Mouse (Mus musculus): ENCODE data around the gene Serpina3j. TPM values are rescaled to one million over a fixed set of nuclear protein-coding genes. Genes with fewer than 3 reads are reported as not detected.
"Not testable (repeated sequence)": the region's sequence is repeated elsewhere in the genome, so short reads cannot be mapped to it uniquely, and the experiment has no call there.

The Serpina3j gene
- polyA plus RNA-seq, 1 experiment from 2014 or later, result not detected

GRCm38 (mm10) chr12:104351812-104352211, 37.5 kb downstream of the Serpina3j start:
- WGBS, result 36% methylated on average over 3 of the region's 3 CpGs
- not testable (repeated sequence) for ATAC-seq; H3K9me3 ChIP-seq (replicated peaks; ENCODE audit: control insufficient read depth, low read length, poor library complexity, severe bottlenecking); H3K27ac ChIP-seq (ENCODE audit: low read length); H3K4me2 ChIP-seq (ENCODE audit: low read length); H3K4me1 ChIP-seq (ENCODE audit: control insufficient read depth, insufficient read depth, low read length); H3K36me3 ChIP-seq (ENCODE audit: control insufficient read depth, insufficient read depth, low read length); H3K4me3 ChIP-seq (ENCODE audit: low read depth, low read length); H3K27me3 ChIP-seq (ENCODE audit: control insufficient read depth, insufficient read depth, low read depth, low read length); H3K9ac ChIP-seq (ENCODE audit: low read depth, low read length)

- no peak overlapping the region for H3K4me3 ChIP-seq (ENCODE audit: low read depth, low read length)
- no peak overlapping the region for H3K4me2 ChIP-seq (ENCODE audit: low read length)
- no peaks in the 10 kb centered on the region for H3K9me3 ChIP-seq (replicated peaks; ENCODE audit: control insufficient read depth, low read length, poor library complexity, severe bottlenecking)
- H3K27me3 ChIP-seq (ENCODE audit: control insufficient read depth, insufficient read depth, low read depth, low read length), result no peaks in the 10 kb centered on the region
- ATAC-seq, result no peak
- H3K4me1 ChIP-seq (ENCODE audit: control insufficient read depth, insufficient read depth, low read length), result no peaks in the 10 kb centered on the region
- H3K36me3 ChIP-seq (ENCODE audit: control insufficient read depth, insufficient read depth, low read length), result no peaks in the 10 kb centered on the region
- WGBS, result 85% methylated on average over 3 of the region's 3 CpGs
- H3K27ac ChIP-seq (ENCODE audit: low read length), result no peak overlapping the region
- no peak overlapping the region for H3K9ac ChIP-seq (ENCODE audit: low read depth, low read length)
Observed at GRCm38 (mm10) chr12:104356006-104356405, 41.7 kb downstream of the Serpina3j start.

- Histone ChIP-seq H3K27me3 (ENCODE audit: control insufficient read depth, insufficient read depth, low read depth, low read length) (no peaks in the 10 kb centered on the region), H3K9ac (ENCODE audit: low read depth, low read length) (no peak overlapping the region), H3K36me3 (ENCODE audit: control insufficient read depth, insufficient read depth, low read length) (no peaks in the 10 kb centered on the region), H3K4me1 (ENCODE audit: control insufficient read depth, insufficient read depth, low read length) (no peaks in the 10 kb centered on the region), H3K4me3 (ENCODE audit: low read depth, low read length) (no peak overlapping the region), H3K27ac (ENCODE audit: low read length) (no peak overlapping the region), H3K4me2 (ENCODE audit: low read length) (no peak overlapping the region), H3K9me3 (replicated peaks; ENCODE audit: control insufficient read depth, low read length, poor library complexity, severe bottlenecking) (no peaks in the 10 kb centered on the region)
- WGBS, result 83% methylated on average over 3 of the region's 3 CpGs
- ATAC-seq, result no peak
Observed at GRCm38 (mm10) chr12:104369986-104370385, 55.6 kb downstream of the Serpina3j start.

Other genes with a start within 250 kb of the Serpina3j start
- gene Serpina5, start 213.4 kb upstream of the Serpina3j start, polyA plus RNA-seq (2015; fragmentation: Nextera tagmentation; extraction: Ambion mirVana), result not detected in 2 replicates
- gene Serpina3a, start 201.8 kb upstream of the Serpina3j start, polyA plus RNA-seq (2015; fragmentation: Nextera tagmentation; extraction: Ambion mirVana), result not detected in 2 replicates
- not detected in 2 replicates for gene Serpina3b, start 186.6 kb upstream of the Serpina3j start, polyA plus RNA-seq (2015; fragmentation: Nextera tagmentation; extraction: Ambion mirVana)
- gene Serpina3c, start 160.7 kb upstream of the Serpina3j start, polyA plus RNA-seq (2015; fragmentation: Nextera tagmentation; extraction: Ambion mirVana), result 0.08 TPM in 1 of 2 replicates, not detected in the other
- gene Serpina3f, start 100.0 kb upstream of the Serpina3j start, polyA plus RNA-seq (2015; fragmentation: Nextera tagmentation; extraction: Ambion mirVana), result 0.19 and 0.24 TPM in 2 replicates
- gene Serpina3g, start 78.3 kb upstream of the Serpina3j start, polyA plus RNA-seq (2015; fragmentation: Nextera tagmentation; extraction: Ambion mirVana), result 0.16 and 0.87 TPM in 2 replicates
- gene Serpina3i, start 51.4 kb upstream of the Serpina3j start, polyA plus RNA-seq (2015; fragmentation: Nextera tagmentation; extraction: Ambion mirVana), result not detected in 2 replicates
- gene Serpina3k, start 23.9 kb downstream of the Serpina3j start, polyA plus RNA-seq (2015; fragmentation: Nextera tagmentation; extraction: Ambion mirVana), result not detected in 2 replicates
- gene Serpina3m, start 23.9 kb downstream of the Serpina3j start, polyA plus RNA-seq (2015; fragmentation: Nextera tagmentation; extraction: Ambion mirVana), result not detected in 2 replicates
- gene Serpina3n, start 92.2 kb downstream of the Serpina3j start, polyA plus RNA-seq (2015; fragmentation: Nextera tagmentation; extraction: Ambion mirVana), result 0.32 and 1.4 TPM in 2 replicates
- gene Gsc, start 158.8 kb downstream of the Serpina3j start, polyA plus RNA-seq (2015; fragmentation: Nextera tagmentation; extraction: Ambion mirVana), result 0.50 and 1.0 TPM in 2 replicates

Measured in midbrain, embryonic 16.5 days (tissue).